Comparison of ENCODE assay signal across 28 mouse cellular contexts in the genomic region with DNA sequence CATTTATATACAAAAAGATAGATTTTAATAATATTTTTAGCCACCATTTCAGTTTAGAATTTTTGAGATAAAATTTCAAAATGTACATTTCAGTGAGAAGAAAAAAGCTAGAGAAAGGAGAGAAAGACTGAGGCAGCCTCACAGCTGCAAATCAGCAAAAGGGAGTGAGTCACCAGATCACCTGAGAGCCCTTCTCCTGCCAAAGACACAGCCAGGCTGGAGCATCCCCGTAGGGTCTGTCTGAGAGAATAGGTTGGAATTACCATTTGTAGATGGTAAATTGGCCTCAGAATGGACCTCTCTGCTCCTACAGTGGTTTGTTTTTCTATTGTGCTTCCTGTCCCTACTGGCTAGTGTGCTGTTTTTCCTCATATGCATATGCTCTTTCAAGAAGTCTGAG.
DNase-seq lines count a peak whose midpoint lies in the region; ATAC-seq and TF ChIP-seq lines count a peak whose summit lies in the region.
"Had no signal": no experiment of that assay in that cellular context is flagged by ENCODE, and none has a peak within 500 bp of the region (broad histone marks: within the 10 kb centered on the region; RNA-seq: fewer than 3 reads in every experiment).

No protein-coding gene starts in this region.

- no peak overlapping the region for H3K9ac ChIP-seq in ES-Bruce4 (ENCODE audit: low read depth, poor library complexity, severe bottlenecking)
- no peak overlapping the region for H3K9ac ChIP-seq in midbrain, postnatal 0 days (replicated peaks; ENCODE audit: low read length, poor library complexity, severe bottlenecking)
- H3K9ac ChIP-seq: forebrain, embryonic 13.5 days; heart, embryonic 13.5 days; hindbrain, embryonic 14.5 days had no signal

- TF ChIP-seq EP300 in ES-Bruce4 (IDR thresholded peaks at IDR 0.05; ENCODE audit: insufficient read depth, low read depth, low read length) = peak; percentile 83

- H3K36me3 ChIP-seq in ES-Bruce4 (ENCODE audit: control insufficient read depth, insufficient read depth, low read length, poor library complexity, severe bottlenecking) = peaks cover 17% of the 10 kb centered on the region
- H3K36me3 ChIP-seq in midbrain, postnatal 0 days (ENCODE audit: insufficient read depth, low read length) = peaks cover 41% of the 10 kb centered on the region

- no peak overlapping the region for H3K27ac ChIP-seq in ES-Bruce4 (ENCODE audit: insufficient read depth, low read length)
- H3K27ac ChIP-seq in midbrain, postnatal 0 days (ENCODE audit: low read depth, low read length) = no peak overlapping the region
- H3K27ac ChIP-seq: forebrain, embryonic 10.5 days; forebrain, embryonic 13.5 days; gastrocnemius, adult 2 months; heart, embryonic 10.5 days; heart, embryonic 13.5 days; hindbrain, embryonic 14.5 days; hindbrain, postnatal 0 days had no signal

- H3K4me3 ChIP-seq in ES-Bruce4 (ENCODE audit: low read depth, low read length) = no peak overlapping the region
- no peak overlapping the region for H3K4me3 ChIP-seq in midbrain, postnatal 0 days (ENCODE audit: low read depth, low read length)
- H3K4me3 ChIP-seq: forebrain, embryonic 10.5 days; forebrain, embryonic 13.5 days; gastrocnemius, adult 2 months; heart, embryonic 10.5 days; heart, embryonic 13.5 days had no signal

- TF ChIP-seq CTCF in ES-Bruce4 (IDR thresholded peaks at IDR 0.05; ENCODE audit: low read depth, low read length) = no peak
- TF ChIP-seq CTCF in midbrain, postnatal 0 days (IDR thresholded peaks at IDR 0.05) = no peak

- no peaks in the 10 kb centered on the region for H3K9me3 ChIP-seq in ES-Bruce4 (replicated peaks; ENCODE audit: control insufficient read depth, insufficient read depth, low read length, poor library complexity, severe bottlenecking)
- no peaks in the 10 kb centered on the region for H3K9me3 ChIP-seq in midbrain, postnatal 0 days (ENCODE audit: low read length)
- H3K9me3 ChIP-seq: forebrain, embryonic 10.5 days; forebrain, embryonic 13.5 days; G1E; heart, embryonic 10.5 days; heart, embryonic 13.5 days had no signal

- peaks cover 5% of the 10 kb centered on the region for H3K4me1 ChIP-seq in ES-Bruce4 (ENCODE audit: control insufficient read depth, insufficient read depth, low read length)
- no peaks in the 10 kb centered on the region for H3K4me1 ChIP-seq in midbrain, postnatal 0 days (ENCODE audit: insufficient read depth, low read length)
- H3K4me1 ChIP-seq: forebrain, embryonic 10.5 days; forebrain, embryonic 13.5 days; heart, embryonic 10.5 days; heart, embryonic 13.5 days had no signal

- TF ChIP-seq POLR2A in ES-Bruce4 (IDR thresholded peaks at IDR 0.05; ENCODE audit: insufficient read depth, low read length) = no peak

- 93% methylated on average over 1 of the region's 1 CpGs for WGBS in midbrain, postnatal 0 days

- DNase-seq in cerebellum, postnatal 25 days = peak; percentile 27 to 61
- peak; percentile 33 for DNase-seq in 3T3-L1 (ENCODE audit: low read depth, low spot score)
- peak; percentile 70 for DNase-seq in brain, adult 2 months (ENCODE audit: low read depth, low spot score)
- DNase-seq in midbrain, postnatal 0 days (ENCODE audit: low spot score) = no peak
- DNase-seq: adrenal gland, adult 8-10 months; adrenal gland, postnatal 25 days; cerebellum, adult 11 months; embryo, embryonic 11 days; gastrocnemius, adult 2 months; gastrocnemius, postnatal 14 days; heart, adult 18-20 months; heart, postnatal 14 days; heart, postnatal 4 days; kidney, adult 18-20 months; kidney, adult 9 months had no signal

- H3K4me2 ChIP-seq in midbrain, postnatal 0 days (ENCODE audit: low read depth, low read length, poor library complexity, severe bottlenecking) = no peak overlapping the region
- H3K4me2 ChIP-seq: forebrain, embryonic 13.5 days; heart, embryonic 13.5 days; hindbrain, embryonic 14.5 days had no signal

- no peaks in the 10 kb centered on the region for H3K27me3 ChIP-seq in ES-Bruce4 (ENCODE audit: control insufficient read depth, insufficient read depth, low read length, poor library complexity, severe bottlenecking)
- H3K27me3 ChIP-seq in midbrain, postnatal 0 days (ENCODE audit: insufficient read depth, low read length) = no peaks in the 10 kb centered on the region
- H3K27me3 ChIP-seq: forebrain, embryonic 13.5 days; heart, embryonic 13.5 days had no signal

- ATAC-seq in cerebellum, adult (ENCODE audit: insufficient number of reproducible peaks, low FRiP score, low TSS enrichment) = no peak
- ATAC-seq in midbrain, postnatal 0 days (ENCODE audit: low FRiP score) = no peak
- ATAC-seq: activated CD4-positive, CD25-positive, alpha-beta regulatory T cell, adult 4 months; forebrain, embryonic 13.5 days; forebrain, embryonic 16.5 days; hindbrain, postnatal 0 days; inflammation-experienced regulatory T-cells, adult 6 months; intestine, embryonic 16.5 days had no signal
